Mouse (Mus musculus) heart, adult 2 months (tissue): Measurements from ENCODE around the gene Phf20. TPM values are rescaled to one million over a fixed set of nuclear protein-coding genes. Genes with fewer than 3 reads are reported as not detected.

Source experiments
- DNase-seq, 2 experiments: peaks; one replicate each; pipeline ENCODE4 v3.0.0; 2021
- H3K27ac ChIP-seq: fragments of 200-600 bp; 2 replicates; pipeline ENCODE4 v1.8.1; 2022
- H3K27me3 ChIP-seq: fragments of 200-500 bp; 2 replicates; pipeline ENCODE4 v1.6.1; 2012; ENCODE audit warnings: mild to moderate bottlenecking, low read length, inconsistent platforms, mixed read lengths; ENCODE audit not compliant: control insufficient read depth, insufficient read depth
- H3K36me3 ChIP-seq: fragments of 200-500 bp; 2 replicates; pipeline ENCODE4 v1.6.1; 2012; ENCODE audit warnings: low read length, inconsistent platforms; ENCODE audit not compliant: control insufficient read depth, insufficient read depth
- H3K4me1 ChIP-seq: fragments of 200-500 bp; 2 replicates; pipeline ENCODE4 v1.6.1; 2011; ENCODE audit warnings: low read length; ENCODE audit not compliant: control insufficient read depth, insufficient read depth
- H3K4me3 ChIP-seq: fragments of 200-600 bp; 2 replicates; pipeline ENCODE4 v1.8.1; 2022
- H3K79me2 ChIP-seq: fragments of 200-500 bp; replicated peaks from 2 replicates; pipeline ENCODE4 v1.6.1; 2012; ENCODE audit warnings: mild to moderate bottlenecking, inconsistent platforms, low read length, moderate library complexity, mixed read lengths; ENCODE audit not compliant: control insufficient read depth, insufficient read depth
- H3K9ac ChIP-seq: fragments of 200-500 bp; 2 replicates; pipeline ENCODE4 v1.6.1; 2012; ENCODE audit warnings: low read depth, mild to moderate bottlenecking, control low read depth, inconsistent platforms, low read length, mixed read lengths
- CTCF ChIP-seq: fragments of 200-600 bp; IDR thresholded peaks from 2 replicates; pipeline ENCODE4 v1.8.1; 2022; ENCODE audit warnings: antibody characterized with exemption, mild to moderate bottlenecking, moderate library complexity
- EP300 ChIP-seq: fragments of 200-500 bp; IDR thresholded peaks from 2 replicates; pipeline ENCODE4 v1.6.1; 2011; ENCODE audit warnings: low read depth, low read length, control low read depth; ENCODE audit not compliant: insufficient read depth
- POLR2A ChIP-seq: fragments of 200-500 bp; IDR thresholded peaks from 2 replicates; pipeline ENCODE4 v1.6.1; 2011; ENCODE audit warnings: mild to moderate bottlenecking, low read depth, low read length, control low read depth; ENCODE audit not compliant: insufficient read depth
- whole genome bisulfite sequencing: fragments of 180-500 bp; shearing (Covaris S2); methylation state at CpG from one replicate; pipeline ENCODE4 v1.1.7; 2018; 5-methylcytosine and 5-hydroxymethylcytosine counted together
- intact Hi-C: fragments of 180-260 bp; cut with DNase I; formaldehyde crosslinking; loops from one replicate; pipeline ENCODE4 v1.15.1; 2025
- polyA plus RNA-seq: library from polyadenylated mRNA; depleted of rRNA; stranded (reverse); fragments of >200 nt; gene quantifications from 2 replicates; pipeline ENCODE4 v1.2.3, GENCODE M21; 2012
- total RNA-seq, 2 experiments: library from RNA; stranded (reverse); gene quantifications; 2 replicates each; pipeline ENCODE4 v1.2.3; 2021

The Phf20 gene
- total and polyA plus RNA-seq, 3 experiments = 7.1 to 20.0 (median 15.6) TPM

DNA sequence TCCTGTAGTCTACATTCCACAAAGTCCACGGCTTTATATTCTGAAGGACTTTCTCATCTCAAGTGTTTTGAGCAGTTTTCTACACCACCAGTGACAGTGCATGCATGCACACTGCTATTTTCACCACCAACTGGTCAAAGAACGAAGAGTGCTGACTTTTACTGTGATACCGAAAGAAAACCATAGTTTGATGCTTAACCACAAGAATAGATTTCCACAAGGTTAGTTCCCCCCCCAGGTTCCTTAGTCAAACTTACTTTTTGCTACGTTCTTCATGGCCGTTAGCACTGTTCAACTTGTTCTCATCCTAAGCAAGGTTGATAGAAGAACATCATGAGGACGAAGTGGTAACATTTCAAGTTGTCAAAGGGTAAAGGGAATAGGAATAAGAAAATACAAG is 19.2 kb upstream of the Phf20 start:
- TF ChIP-seq CTCF (no peak), EP300 (no peak), POLR2A (no peak)
- Histone ChIP-seq H3K9ac (no peak overlapping the region), H3K36me3 (peaks cover 55% of the 10 kb centered on the region), H3K79me2 (peaks cover 6% of the 10 kb centered on the region), H3K27me3 (no peaks in the 10 kb centered on the region), H3K4me3 (peak overlapping the region; percentile 11; the same call in 1 of the 2 replicates), H3K4me1 (peaks cover 9% of the 10 kb centered on the region), H3K27ac (no peak overlapping the region)
- intact Hi-C loops = loop anchor here (2.0 kb wide), 1 partner anchor 22 kb away; no protein-coding TSS in a partner anchor
- 37% methylated on average over 6 of the region's 6 CpGs for WGBS
- DNase-seq = no peak

DNA sequence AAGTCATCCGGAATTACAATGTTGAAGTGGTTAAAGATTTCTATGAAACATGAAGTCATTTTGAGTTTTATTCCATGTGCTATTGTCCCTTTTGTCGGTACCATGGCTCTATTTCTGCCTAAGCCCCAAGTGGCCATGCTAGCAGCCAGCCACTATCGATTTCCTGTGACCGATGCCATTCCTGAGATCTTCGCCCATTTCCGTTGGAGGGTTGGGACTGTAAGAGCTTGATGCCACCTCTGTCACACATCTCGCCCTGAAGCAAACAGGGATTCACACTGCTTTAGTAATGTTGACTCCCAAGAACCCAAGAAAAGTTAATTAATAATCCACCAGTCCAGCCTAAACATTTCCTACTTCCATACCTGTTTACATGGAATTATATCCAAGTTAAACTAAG is 18.6 kb upstream of the Phf20 start:
- H3K36me3 ChIP-seq = peaks cover 51% of the 10 kb centered on the region
- no peak for DNase-seq
- peaks cover 9% of the 10 kb centered on the region for H3K4me1 ChIP-seq
- 11% methylated on average over 7 of the region's 7 CpGs for WGBS
- peaks cover 6% of the 10 kb centered on the region for H3K79me2 ChIP-seq
- intact Hi-C loops = loop anchor here (2.0 kb wide), 1 partner anchor 23 kb away; no protein-coding TSS in a partner anchor
- H3K9ac ChIP-seq = peak overlapping the region; percentile 2; the same call in 1 of the 2 replicates
- peak overlapping the region; percentile 82 for H3K4me3 ChIP-seq
- no peak for TF ChIP-seq EP300
- no peak for TF ChIP-seq CTCF
- 0 out of 2 replicates have a peak, but pooled peaks have one; percentile 9 for TF ChIP-seq POLR2A
- H3K27me3 ChIP-seq = no peaks in the 10 kb centered on the region
- H3K27ac ChIP-seq = no peak overlapping the region

DNA sequence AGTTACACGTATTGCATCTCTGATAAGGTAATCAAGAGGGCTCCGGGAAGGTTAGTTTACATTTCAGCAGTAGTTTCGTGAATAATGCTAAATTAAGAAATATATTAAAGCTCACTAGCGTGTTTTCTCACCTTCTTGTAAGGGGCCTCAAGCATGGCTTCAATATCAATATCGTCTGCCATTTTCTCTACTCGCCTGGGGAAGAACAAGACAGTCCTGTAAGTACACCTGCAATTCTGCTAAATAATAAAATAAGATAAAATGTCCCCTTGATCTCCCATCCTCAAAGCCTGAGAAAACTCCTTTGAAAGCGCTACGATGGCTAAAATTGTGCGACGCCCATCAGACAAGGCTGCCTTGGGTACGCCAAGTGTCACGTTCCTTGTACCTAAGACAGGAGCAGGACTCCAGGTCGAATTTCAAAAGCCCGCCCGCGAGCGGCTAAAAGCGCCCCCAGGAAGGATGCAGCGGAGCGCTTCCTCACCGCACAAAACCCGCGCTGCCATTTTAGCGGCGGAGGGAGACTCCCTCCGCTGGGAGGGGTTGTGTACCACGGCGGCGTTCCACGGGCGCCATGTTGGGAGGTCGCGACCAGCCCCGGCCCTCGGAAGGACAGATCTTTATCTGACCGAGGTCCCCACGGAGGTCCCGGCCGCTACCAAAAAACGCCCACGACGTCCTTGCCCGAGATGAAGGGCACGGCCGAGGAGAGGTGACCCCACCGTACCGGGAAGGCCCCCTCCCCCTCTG is 17.0 kb upstream of the Phf20 start:
- H3K4me3 ChIP-seq = peak overlapping the region; percentile 82
- H3K9ac ChIP-seq = peak overlapping the region; percentile 100
- H3K36me3 ChIP-seq = peaks cover 41% of the 10 kb centered on the region
- H3K27ac ChIP-seq = peak overlapping the region; percentile 100
- peak; percentile 85 to 86 for DNase-seq
- H3K27me3 ChIP-seq = no peaks in the 10 kb centered on the region
- under 1% methylated on average over 47 of the region's 47 CpGs for WGBS
- TF ChIP-seq POLR2A (peak; percentile 18; the same call in 1 of the 2 replicates), CTCF (peak; percentile 33), EP300 (0 out of 2 replicates have a peak, but pooled peaks have one; percentile 40)
- peaks cover 6% of the 10 kb centered on the region for H3K79me2 ChIP-seq
- intact Hi-C loops = no loop called here
- H3K4me1 ChIP-seq = peaks cover 9% of the 10 kb centered on the region

DNA sequence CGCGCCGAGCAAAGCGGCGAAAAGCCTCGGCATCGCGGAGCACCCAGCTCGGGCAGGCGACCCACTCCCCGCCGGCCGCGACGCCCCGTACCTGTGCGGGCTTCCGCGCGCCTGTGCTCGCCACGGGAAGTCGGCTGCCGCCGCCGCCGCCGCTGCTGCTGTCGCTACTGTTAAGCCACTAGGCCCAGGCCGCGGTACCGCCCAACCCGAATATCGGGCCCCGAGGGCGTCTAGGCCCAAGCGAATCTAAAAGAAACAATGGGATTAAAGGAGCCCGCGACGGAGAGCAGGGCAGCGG is 16.5 kb upstream of the Phf20 start:
- TF ChIP-seq EP300 = no peak
- no peak for TF ChIP-seq POLR2A
- TF ChIP-seq CTCF = no peak
- 0% methylated on average over 41 of the region's 41 CpGs for WGBS
- intact Hi-C loops = loop anchor here (1.0 to 5.0 kb wide), 3 partner anchors 15 to 99 kb away; no protein-coding TSS in a partner anchor

GRCm38 (mm10) chr2:156180094-156180821 is 16.0 kb upstream of the Phf20 start, which contains the start of gene Rbm39:
Gene Rbm39, minus strand, starts transcription at chr2:156180238.
- DNase-seq = peak; percentile 100
- Histone ChIP-seq H3K9ac (peak within 1 kb of the TSS; percentile 100), H3K79me2 (peaks cover 6% of the 10 kb centered on the region), H3K36me3 (peaks cover 32% of the 10 kb centered on the region), H3K4me1 (peaks cover 7% of the 10 kb centered on the region), H3K27ac (peak within 1 kb of the TSS; percentile 100), H3K27me3 (no peaks in the 10 kb centered on the region), H3K4me3 (peak within 1 kb of the TSS; percentile 82)
- TF ChIP-seq POLR2A = peak; percentile 90
- peak; percentile 82; the same call in 1 of the 2 replicates for TF ChIP-seq EP300
- TF ChIP-seq CTCF = peak; percentile 76
- WGBS = 1% methylated on average over 47 of the region's 47 CpGs
- intact Hi-C loops = loop anchor here (1.0 to 5.0 kb wide), 3 partner anchors 14 to 99 kb away; no protein-coding TSS in a partner anchor

More for the DNA sequence above, 16.5 kb upstream of the Phf20 start:
- peak overlapping the region; percentile 82 for H3K4me3 ChIP-seq
- no peak for DNase-seq
- peak overlapping the region; percentile 100 for H3K27ac ChIP-seq
- H3K4me1 ChIP-seq = peaks cover 9% of the 10 kb centered on the region
- H3K79me2 ChIP-seq = peaks cover 6% of the 10 kb centered on the region
- H3K9ac ChIP-seq = peak overlapping the region; percentile 100
- H3K27me3 ChIP-seq = no peaks in the 10 kb centered on the region
- H3K36me3 ChIP-seq = peaks cover 36% of the 10 kb centered on the region
